Mouse (Mus musculus): Measurements from ENCODE around the gene Cort.

Gene Cort

GRCm38 (mm10) chr4:149091364-149091763, 35.2 kb downstream of the Cort start:
- DNase-seq = no peak

- DNase-seq = no peak
These were observed 41.2 kb downstream of the Cort start for GRCm38 (mm10) chr4:149085381-149085780.

GRCm38 (mm10) chr4:149081528-149081927, 45.0 kb downstream of the Cort start:
- peak; percentile 96 for DNase-seq

- DNase-seq = no peak
These were observed 46.5 kb downstream of the Cort start for GRCm38 (mm10) chr4:149080111-149080510.

GRCm38 (mm10) chr4:149079629-149080028, 46.9 kb downstream of the Cort start:
- no peak for DNase-seq

- no peak for DNase-seq
These were observed 48.3 kb downstream of the Cort start for GRCm38 (mm10) chr4:149078261-149078660.

- peak; percentile 95 for DNase-seq
These were observed 50.5 kb downstream of the Cort start for GRCm38 (mm10) chr4:149075871-149076575.

GRCm38 (mm10) chr4:149075073-149075472, 51.5 kb downstream of the Cort start:
- no peak for DNase-seq

Data from heart, adult 11 months (tissue).